Mouse (Mus musculus) MEL (cell line): ENCODE data around the gene Hist1h2ac. TPM values are rescaled to one million over a fixed set of nuclear protein-coding genes. Genes with fewer than 3 reads are reported as not detected.
"Not testable (repeated sequence)": the region's sequence is repeated elsewhere in the genome, so short reads cannot be mapped to it uniquely, and the experiment has no call there.

Source experiments
- DNase-seq: peaks from one replicate; pipeline ENCODE4 v3.0.0; 2011; ENCODE audit warnings: low read depth, low spot score
- H3K27ac ChIP-seq: 2 replicates; pipeline ENCODE4 v1.5.1; 2012; ENCODE audit warnings: low read depth, mild to moderate bottlenecking, control low read depth, low read length, moderate library complexity; ENCODE audit not compliant: control insufficient read depth
- H3K27me3 ChIP-seq, 2 experiments: fragments of 150-350 bp in 1 of 2; sonication (generic) in 1 of 2; 2 replicates each; pipeline ENCODE4 v1.6.1; 2012; ENCODE audit warnings: low read length in 2 of 2, mild to moderate bottlenecking in 2 of 2, improper control_type of control experiment in 1 of 2, moderate library complexity in 1 of 2; ENCODE audit not compliant: insufficient read depth in 2 of 2, control insufficient read depth in 1 of 2
- H3K36me3 ChIP-seq, 2 experiments: 2 replicates each; pipeline ENCODE4 v1.6.1; 2012 to 2014; ENCODE audit warnings: low read length in 2 of 2, improper control_type of control experiment in 1 of 2, inconsistent platforms in 1 of 2, mild to moderate bottlenecking in 1 of 2; ENCODE audit not compliant: insufficient read depth in 2 of 2, control insufficient read depth in 1 of 2
- H3K4me1 ChIP-seq, 2 experiments: fragments of 150-350 bp in 1 of 2; sonication (generic) in 1 of 2; 2 replicates each; pipeline ENCODE4 v1.6.1; 2012; ENCODE audit warnings: low read length in 2 of 2, improper control_type of control experiment in 1 of 2, mild to moderate bottlenecking in 1 of 2; ENCODE audit not compliant: insufficient read depth in 2 of 2, control insufficient read depth in 1 of 2
- H3K4me3 ChIP-seq, 2 experiments: fragments of 150-350 bp in 1 of 2; sonication (generic) in 1 of 2; 2 replicates each; pipeline ENCODE4 v1.5.1; 2012; ENCODE audit warnings: low read depth in 2 of 2, low read length in 2 of 2, mild to moderate bottlenecking in 2 of 2, moderate library complexity in 2 of 2, control low read depth in 1 of 2, improper control_type of control experiment in 1 of 2; ENCODE audit not compliant: control insufficient read depth in 1 of 2, insufficient read depth in 1 of 2
- H3K79me2 ChIP-seq: 2 replicates; pipeline ENCODE4 v1.6.1; 2012; ENCODE audit warnings: mild to moderate bottlenecking, low read length, moderate library complexity; ENCODE audit not compliant: control insufficient read depth, poor library complexity, insufficient read depth
- H3K9ac ChIP-seq: 2 replicates; pipeline ENCODE4 v1.6.1; 2012; ENCODE audit warnings: low read depth, mild to moderate bottlenecking, control low read depth, low read length, moderate library complexity; ENCODE audit not compliant: control insufficient read depth, poor library complexity, severe bottlenecking
- H3K9me3 ChIP-seq: fragments of 150-350 bp; sonication (generic); replicated peaks from 2 replicates; pipeline ENCODE4 v1.6.1; 2012; ENCODE audit warnings: mild to moderate bottlenecking, low read length, improper control_type of control experiment, moderate library complexity; ENCODE audit not compliant: insufficient read depth
- BHLHE40 ChIP-seq: IDR thresholded peaks from 2 replicates; pipeline ENCODE4 v1.6.1; 2012; ENCODE audit warnings: low read depth, mild to moderate bottlenecking, inconsistent platforms, low read length, improper control_type of control experiment, borderline replicate concordance
- CHD1 ChIP-seq: IDR thresholded peaks from 2 replicates; pipeline ENCODE4 v1.6.1; 2012; ENCODE audit warnings: low read depth, mild to moderate bottlenecking, inconsistent platforms, low read length, improper control_type of control experiment
- CTCF ChIP-seq, 3 experiments: IDR thresholded peaks in 2 of 3; conservative IDR thresholded peaks in 1 of 3; 2 replicates each; pipeline ENCODE4 v1.5.1; 2011 to 2012; ENCODE audit warnings: low read length in 3 of 3, low read depth in 2 of 3, mild to moderate bottlenecking in 2 of 3, improper control_type of control experiment in 1 of 3, inconsistent platforms in 1 of 3, mixed read lengths in 1 of 3, moderate library complexity in 1 of 3; ENCODE audit not compliant: control insufficient read depth in 1 of 3, insufficient read depth in 1 of 3, poor library complexity in 1 of 3, severe bottlenecking in 1 of 3
- ELF1 ChIP-seq: IDR thresholded peaks from 2 replicates; pipeline ENCODE4 v1.6.1; 2014; ENCODE audit warnings: low read depth, mild to moderate bottlenecking, inconsistent platforms, low read length, improper control_type of control experiment, moderate library complexity
- GATA1 ChIP-seq: IDR thresholded peaks from 2 replicates; pipeline ENCODE4 v1.6.1; 2011; ENCODE audit warnings: low read depth, low read length, improper control_type of control experiment
- MEF2A ChIP-seq: IDR thresholded peaks from 2 replicates; pipeline ENCODE4 v1.6.1; 2014; ENCODE audit warnings: low read depth, mild to moderate bottlenecking, inconsistent platforms, low read length, improper control_type of control experiment; ENCODE audit not compliant: poor library complexity, insufficient replicate concordance, severe bottlenecking; ENCODE audit errors: extremely low read depth
- MYB ChIP-seq: IDR thresholded peaks from 2 replicates; pipeline ENCODE4 v1.6.1; 2011; ENCODE audit warnings: mild to moderate bottlenecking, low read depth, low read length, improper control_type of control experiment
- RAD21 ChIP-seq: IDR thresholded peaks from 2 replicates; pipeline ENCODE4 v1.6.1; 2011; ENCODE audit warnings: mild to moderate bottlenecking, low read depth, low read length, improper control_type of control experiment
- TBP ChIP-seq: IDR thresholded peaks from 2 replicates; pipeline ENCODE4 v1.8.0; 2011; ENCODE audit warnings: low read depth, low read length, improper control_type of control experiment
- UBTF ChIP-seq: IDR thresholded peaks from 2 replicates; pipeline ENCODE4 v1.6.1; 2012; ENCODE audit warnings: low read depth, mild to moderate bottlenecking, inconsistent platforms, low read length, improper control_type of control experiment, moderate library complexity, borderline replicate concordance; ENCODE audit not compliant: insufficient read depth
- ZC3H11A ChIP-seq: IDR thresholded peaks from 2 replicates; pipeline ENCODE4 v1.6.1; 2012; ENCODE audit warnings: low read depth, mild to moderate bottlenecking, inconsistent platforms, low read length, improper control_type of control experiment
- ZMIZ1 ChIP-seq: IDR thresholded peaks from 2 replicates; pipeline ENCODE4 v1.6.1; 2012; ENCODE audit warnings: low read depth, mild to moderate bottlenecking, inconsistent platforms, low read length, improper control_type of control experiment, moderate library complexity
- polyA plus RNA-seq, 2 experiments: library from polyadenylated mRNA; stranded (reverse) in 1 of 2; unstranded in 1 of 2; fragments of >175 nt in 1 of 2; fragments of >200 nt in 1 of 2; gene quantifications; 2 replicates each; pipeline versions ENCODE4 v1.2.1 to v1.2.4; 2012; ENCODE audit warnings: low replicate concordance in 2 of 2, low read depth in 1 of 2; ENCODE audit not compliant: insufficient read length in 2 of 2, insufficient read depth in 1 of 2, missing spikeins in 1 of 2
- total RNA-seq: library from RNA; depleted of rRNA; stranded (reverse); fragments of 300-350 nt; gene quantifications from 2 replicates; pipeline ENCODE4 v1.2.3, GENCODE M21; 2012

The Hist1h2ac gene
- total and polyA plus RNA-seq, 3 experiments = 0.15 to 123 TPM; not detected in 1

GRCm38 (mm10) chr13:23724239-23724638, 40.5 kb upstream of the Hist1h2ac start (continued):
- TF ChIP-seq ZMIZ1 (no peak), ELF1 (no peak)
- TF ChIP-seq, all 39 proteins: peak for 13

- TF ChIP-seq TBP = 0 out of 2 replicates have a peak, but pooled peaks have one; percentile 11
- TF ChIP-seq, all 39 proteins: peak for 1; not testable (repeated sequence) for 38
- H3K4me3 ChIP-seq, H3K9ac ChIP-seq, H3K27ac ChIP-seq, H3K27me3 ChIP-seq, H3K79me2 ChIP-seq, H3K9me3 ChIP-seq: not testable (repeated sequence)
- peak; percentile 52 for DNase-seq
- H3K36me3 ChIP-seq = peaks cover 0 to 22% of the 10 kb centered on the region in 2 experiments; a peak in 2 of 4 replicates
- H3K4me1 ChIP-seq = peaks cover 10 to 18% of the 10 kb centered on the region in 2 experiments
These were observed 34.0 kb upstream of the Hist1h2ac start for GRCm38 (mm10) chr13:23717593-23718245.

GRCm38 (mm10) chr13:23717176-23717575, 33.4 kb upstream of the Hist1h2ac start:
- no peaks in the 10 kb centered on the region for H3K9me3 ChIP-seq
- H3K9ac ChIP-seq = no peak overlapping the region
- no peak for DNase-seq
- no peaks in the 10 kb centered on the region for H3K79me2 ChIP-seq
- H3K27ac ChIP-seq = no peak overlapping the region
- H3K4me1 ChIP-seq = peaks cover 10 to 21% of the 10 kb centered on the region in 2 experiments
- no peak overlapping the region for H3K4me3 ChIP-seq
- no peaks in the 10 kb centered on the region for H3K27me3 ChIP-seq
- TF ChIP-seq ZC3H11A (no peak), CHD1 (no peak), MEF2A (no peak), UBTF (no peak), GATA1 (no peak), CTCF (IDR thresholded peaks at IDR 0.05 in 2 of 3, conservative IDR thresholded peaks at IDR 0.05 in 1 of 3; ENCODE audit: control insufficient read depth in 1 of 3, insufficient read depth in 1 of 3, low read depth in 2 of 3, low read length in 3 of 3, poor library complexity in 1 of 3, severe bottlenecking in 1 of 3) (no peak), RAD21 (no peak), MYB (no peak), BHLHE40 (no peak)
- H3K36me3 ChIP-seq = peaks cover 0 to 26% of the 10 kb centered on the region in 2 experiments; a peak in 2 of 4 replicates
